Mouse (Mus musculus): ENCODE results near the gene Tle2.

Gene Tle2

DNA sequence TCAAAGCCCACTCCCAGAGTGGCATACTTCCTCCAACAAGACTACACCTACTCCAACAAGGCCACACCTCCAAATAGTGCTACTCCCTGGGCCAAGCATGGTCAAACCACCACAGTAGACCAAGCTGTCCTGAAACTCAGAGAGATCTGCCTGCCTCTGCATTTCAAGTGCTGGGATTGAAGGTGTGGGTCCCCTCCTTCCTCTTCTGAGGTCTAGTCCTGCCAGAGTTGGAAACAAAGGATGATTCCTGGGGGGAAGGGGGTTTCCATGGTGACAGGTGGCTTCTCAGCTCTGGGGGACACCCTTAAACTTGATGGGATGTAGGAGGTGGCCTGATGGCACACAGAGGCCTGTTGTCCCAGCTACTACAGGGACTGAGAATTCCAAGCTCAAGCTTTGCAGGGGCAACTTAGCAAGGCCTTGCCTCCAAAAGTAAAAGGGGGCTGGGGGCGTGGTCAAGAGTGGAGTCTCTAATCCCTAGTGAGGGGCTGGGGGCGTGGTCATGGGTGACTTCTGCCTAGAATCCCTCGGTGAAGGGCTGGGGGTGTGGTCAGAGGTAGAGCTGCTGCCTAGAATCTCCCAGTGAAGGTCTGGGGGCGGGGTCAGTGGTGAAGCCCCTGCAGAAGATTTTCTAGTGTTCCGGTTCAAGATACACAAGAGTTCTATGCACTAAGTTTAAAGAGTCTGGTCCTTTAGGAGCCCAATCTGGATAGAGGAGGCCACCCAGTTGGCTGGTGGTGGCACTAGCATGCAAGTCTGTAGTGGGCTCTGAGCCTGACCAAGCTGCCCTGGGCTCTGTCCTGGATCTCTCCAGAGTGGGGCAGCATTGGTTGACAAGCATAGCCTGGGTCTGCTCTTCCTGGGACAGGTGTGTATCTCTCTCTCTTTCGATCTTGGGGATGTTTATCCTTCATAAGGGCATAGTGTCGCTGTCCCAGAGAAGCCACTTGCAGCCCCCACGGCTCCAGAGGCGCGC is at the start of gene Tle2:
Gene Tle2 (plus strand): TSS at position 481 of the 976 bp plus-strand sequence.
- no peak for DNase-seq (ENCODE audit: low spot score)

DNA sequence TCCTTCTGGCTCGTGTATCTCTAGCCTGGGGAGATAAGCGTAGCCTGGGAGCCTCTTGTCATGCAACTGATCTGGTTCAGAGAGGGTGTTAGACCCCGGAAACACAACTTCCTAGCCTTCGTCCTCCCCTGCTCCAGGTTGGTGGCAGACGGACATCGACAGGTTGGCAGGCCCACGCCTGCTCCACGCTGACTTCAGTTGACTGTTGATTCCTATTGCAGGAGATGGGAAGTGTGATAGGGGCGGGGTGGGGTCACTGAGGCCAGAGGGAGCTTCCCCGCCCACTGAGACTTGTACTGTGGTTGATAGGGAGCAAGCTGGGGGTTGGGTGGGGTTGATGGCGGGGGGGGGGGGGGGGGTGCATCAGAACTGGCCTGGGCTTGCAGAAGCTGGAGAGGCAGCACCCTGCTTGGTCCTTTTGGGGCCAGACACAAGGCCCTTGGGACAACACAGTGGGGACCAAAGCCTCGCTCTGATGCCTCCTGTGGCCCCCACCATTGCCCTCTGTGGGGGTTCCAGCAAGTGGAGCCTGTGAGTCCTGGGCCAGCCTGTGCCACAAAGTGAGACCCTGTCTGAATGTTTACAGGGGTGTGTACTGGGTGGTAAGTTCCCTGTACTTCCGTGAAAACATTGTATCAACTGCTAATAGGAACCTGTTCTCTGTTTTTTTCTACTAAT is 49.2 kb upstream of the Tle2 start:
- DNase-seq (ENCODE audit: low spot score) = no peak

DNA sequence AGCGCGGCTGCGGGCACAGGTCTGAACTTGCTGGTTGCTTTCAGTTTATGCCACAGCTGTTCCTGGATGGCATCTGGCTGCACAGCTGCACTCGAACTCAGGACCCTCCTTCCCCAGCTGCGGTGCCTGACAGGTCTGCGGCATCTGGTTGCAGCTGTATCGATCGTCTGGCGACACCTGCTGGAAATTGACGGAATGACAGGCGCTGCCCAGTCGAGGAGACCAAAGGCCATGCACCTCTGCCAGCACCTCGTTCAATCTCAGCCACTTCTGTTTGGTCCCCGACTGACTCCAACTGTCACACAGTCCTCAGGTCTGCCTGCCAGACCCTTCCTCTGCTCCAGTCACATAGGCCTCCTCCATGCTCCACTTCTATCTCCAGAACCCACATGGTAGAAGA is 47.6 kb upstream of the Tle2 start:
- DNase-seq (ENCODE audit: low spot score) = peak; percentile 69

DNA sequence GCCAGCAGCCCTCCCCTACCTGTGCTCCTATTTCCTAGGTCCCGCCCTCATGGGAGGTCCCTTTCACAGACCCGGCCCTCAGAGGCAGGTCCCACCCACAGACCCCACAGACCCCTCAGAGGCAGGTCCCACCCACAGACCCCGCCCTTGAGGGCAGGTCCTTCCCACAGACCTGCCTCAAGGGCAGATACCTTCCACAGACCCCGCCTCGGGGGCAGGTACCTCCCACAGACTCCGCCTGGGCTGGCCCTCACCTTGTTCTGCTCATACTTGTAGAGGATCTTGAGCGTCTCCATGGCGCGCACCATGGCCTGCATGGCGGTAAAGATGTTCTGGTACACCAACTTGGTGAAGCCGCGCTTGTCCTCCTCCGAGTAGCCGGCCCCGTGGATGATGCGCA is 39.5 kb upstream of the Tle2 start:
- DNase-seq (ENCODE audit: low spot score) = no peak

DNA sequence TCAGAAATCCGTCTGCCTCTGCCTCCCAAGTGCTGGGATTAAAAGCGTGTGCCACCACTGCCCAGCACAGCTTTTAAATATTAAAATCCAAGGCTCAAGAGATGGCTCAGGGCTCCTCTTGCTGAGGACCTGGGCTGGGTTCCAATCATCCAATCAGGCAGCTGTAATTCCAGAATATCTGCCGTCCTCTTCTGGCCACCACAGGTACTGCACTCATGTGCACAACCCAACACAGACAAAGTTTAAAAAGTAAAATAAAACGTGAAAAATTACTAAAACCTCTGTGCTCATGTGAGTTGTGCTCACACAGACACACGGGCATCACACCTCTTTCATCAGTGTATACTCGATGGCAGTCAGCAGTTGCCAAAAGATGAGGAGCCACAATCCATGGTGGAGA is 37.6 kb upstream of the Tle2 start:
- no peak for DNase-seq (ENCODE audit: low spot score)

DNA sequence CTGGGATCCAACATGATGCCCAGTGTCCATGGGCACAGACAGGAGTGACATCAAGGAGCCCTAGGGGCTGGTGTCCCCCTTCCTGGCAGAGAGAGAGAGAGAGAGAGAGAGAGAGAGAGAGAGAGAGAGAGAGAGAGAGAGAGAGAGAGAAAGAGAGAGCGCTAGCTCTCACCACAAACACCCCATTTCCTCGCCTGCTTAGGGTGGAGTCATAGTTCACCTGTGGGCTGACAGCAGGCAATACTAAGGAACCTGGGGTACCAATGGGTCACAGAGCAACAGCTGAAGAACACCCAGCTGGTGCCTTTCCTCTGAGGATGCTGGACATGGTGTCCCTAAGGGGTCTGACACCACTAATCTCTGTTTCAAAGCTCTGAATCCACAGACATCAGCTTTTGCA is 36.9 kb upstream of the Tle2 start:
- no peak for DNase-seq (ENCODE audit: low spot score)

DNA sequence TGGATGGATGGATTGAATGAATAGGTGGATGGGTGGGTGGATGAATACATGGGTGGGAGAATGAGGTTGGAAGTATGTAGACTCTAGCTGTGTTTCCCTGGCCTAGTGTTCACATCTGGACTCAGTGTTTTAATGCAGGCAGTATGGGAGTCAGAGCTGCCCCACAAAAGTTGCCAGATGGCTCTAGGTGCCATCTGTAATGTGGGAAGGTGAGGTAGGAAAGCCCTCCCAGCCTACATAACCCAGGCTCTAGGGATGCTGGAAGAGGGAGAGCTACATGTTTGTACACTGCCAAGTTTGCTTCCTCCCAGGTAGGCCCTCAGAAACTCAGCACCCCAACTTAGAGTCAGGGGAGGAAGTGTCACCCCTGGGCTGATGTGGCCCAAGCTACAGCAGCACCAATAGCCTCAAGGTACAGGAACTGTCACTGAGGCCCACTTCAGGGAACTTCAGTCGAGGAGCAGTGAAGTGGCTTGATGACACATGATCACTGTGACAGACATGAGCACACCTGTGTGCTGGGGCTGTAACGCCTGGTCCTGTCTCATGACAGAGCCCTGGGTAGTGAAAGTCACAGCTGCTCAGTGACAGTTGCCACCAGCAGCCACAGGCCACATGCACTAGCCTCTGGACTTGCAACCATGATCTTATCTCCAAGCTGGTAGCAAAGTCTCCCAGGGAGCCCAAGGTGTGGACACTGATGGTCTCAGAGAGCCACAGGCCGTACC is 35.9 kb upstream of the Tle2 start:
- no peak for DNase-seq (ENCODE audit: low spot score)

DNA sequence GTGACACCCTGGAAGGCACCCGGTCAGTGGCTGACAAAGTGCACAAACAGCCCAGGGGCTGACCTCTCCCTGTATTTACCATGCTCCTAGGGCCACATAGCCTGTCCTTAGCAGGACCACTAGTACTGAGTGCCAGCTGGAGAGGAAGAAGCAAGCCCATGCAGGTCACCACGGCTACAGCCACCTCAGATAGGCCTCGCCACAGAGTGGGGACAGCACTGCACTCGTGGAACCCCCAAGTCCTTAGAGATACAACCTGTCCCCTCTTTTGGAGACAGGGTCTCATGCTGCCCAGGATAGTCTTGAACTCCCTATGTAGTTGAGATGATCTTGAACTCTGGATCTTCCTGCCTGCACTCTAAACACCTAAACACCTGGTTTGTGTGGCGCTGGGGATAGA is 33.0 kb upstream of the Tle2 start:
- DNase-seq (ENCODE audit: low spot score) = no peak

DNA sequence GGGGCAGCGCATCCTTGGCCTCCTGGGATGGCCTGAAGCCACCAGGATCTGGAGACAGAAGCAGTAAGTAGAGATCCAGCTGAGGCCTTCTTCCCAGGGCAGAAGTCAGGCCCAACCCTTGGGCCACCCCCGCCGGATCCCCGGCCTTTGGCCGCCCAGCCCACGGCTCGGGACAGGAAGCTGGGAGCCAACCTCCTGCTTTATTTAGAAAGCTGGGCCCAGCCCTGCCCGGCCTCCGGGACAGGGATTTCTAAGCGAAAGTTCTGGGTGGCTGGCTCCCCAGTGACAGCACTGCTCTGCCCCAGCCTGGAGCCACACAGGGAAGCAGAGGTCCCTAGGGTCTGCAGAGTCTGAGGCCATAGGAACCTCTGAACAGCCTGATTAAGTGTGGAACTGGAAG is 32.6 kb upstream of the Tle2 start:
- no peak for DNase-seq (ENCODE audit: low spot score)

DNA sequence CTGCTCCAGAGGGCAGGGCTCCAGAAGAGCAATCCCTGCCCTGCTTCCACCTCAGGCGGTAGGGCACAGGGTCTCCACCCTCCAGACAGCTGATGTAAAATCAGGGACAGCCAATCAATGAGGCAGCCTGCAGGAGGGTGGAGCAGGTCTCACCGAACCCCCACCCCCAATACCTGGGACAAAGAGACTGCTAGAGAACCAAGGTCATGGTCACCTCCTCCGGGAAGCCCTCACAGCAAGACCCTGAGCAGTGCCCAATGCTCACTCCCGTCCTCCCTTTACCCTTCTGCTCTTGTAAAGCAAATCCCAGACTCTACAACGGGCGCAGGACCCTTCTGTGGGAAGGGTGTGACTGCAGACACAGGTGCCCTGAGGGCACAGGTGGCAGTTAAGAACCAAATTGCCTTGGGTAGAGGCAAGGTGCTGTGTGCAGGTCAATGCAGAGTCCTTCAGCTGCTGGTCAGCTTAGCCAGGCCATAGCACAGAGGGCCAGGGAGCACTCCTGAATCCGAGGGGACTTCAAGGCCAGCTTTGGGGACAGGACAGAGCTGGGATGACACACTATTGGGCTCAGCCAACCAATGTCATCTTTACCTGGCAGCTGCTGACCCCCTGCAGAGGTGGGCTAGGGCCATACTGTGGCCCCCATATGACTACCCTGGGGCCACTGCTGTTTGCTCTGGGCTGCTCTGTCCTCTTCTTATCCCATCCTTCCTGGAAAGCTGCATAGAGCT is 31.5 kb upstream of the Tle2 start:
- no peak for DNase-seq (ENCODE audit: low spot score)

DNA sequence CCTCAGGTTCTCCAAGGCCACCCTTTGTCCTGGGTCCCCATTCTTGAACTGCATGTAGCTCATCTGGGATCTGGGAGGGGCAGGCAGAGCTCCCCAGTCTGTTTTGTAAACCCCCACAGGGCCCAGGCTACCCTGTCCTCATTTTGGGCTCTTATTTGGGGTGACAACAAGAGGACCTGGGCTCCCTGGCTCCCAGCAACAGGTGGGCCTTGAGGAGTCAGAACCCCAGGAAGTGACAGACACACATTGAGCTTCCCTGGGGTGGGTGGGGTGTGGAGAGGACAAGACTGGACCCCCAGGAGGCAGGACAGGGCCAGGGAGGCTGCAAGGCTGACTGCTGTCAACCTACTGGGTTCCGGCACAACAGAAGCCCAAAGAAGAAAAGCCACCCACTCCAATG is 30.7 kb upstream of the Tle2 start:
- no peak for DNase-seq (ENCODE audit: low spot score)

DNA sequence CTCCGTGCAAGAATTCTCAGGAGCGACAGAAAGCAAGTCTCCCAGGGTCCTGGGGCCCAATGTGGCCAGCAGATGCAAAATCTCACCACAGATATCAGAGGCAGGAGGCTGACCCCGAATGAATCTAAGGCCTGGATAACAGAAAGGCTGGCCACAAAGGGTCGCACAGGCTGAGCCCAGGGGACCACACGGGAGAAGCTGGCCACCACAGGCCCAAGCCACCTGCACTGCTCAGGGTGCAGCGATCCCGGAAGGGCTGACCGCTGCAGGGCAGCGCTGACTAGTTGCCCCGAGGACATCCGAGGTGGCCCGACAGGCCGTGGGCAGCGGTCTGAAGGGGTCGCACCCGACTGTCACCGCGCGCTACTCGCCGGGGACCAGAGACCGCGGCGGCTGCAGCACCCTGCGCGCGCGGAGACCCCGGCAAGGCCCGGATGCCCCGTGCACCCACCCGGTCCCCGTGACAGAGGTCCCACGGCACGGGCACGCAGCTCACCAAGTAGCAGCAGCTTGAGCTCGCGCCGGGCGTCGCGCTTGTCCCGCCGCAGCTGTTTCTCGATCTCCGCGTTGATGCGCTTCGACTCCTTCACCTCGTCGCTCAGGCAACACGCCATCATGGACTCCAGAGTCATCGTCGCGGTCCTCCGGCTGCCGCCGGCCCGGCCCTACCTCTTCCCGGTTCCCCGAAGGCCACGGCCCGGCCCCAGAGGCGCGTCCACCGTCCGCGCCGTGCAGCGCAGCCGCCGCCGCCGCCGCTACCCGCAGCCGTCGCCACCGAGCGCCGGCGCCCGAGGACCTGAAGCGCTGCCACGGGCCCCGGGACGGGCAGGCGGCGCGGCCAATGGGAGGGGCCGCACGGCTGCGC is 29.8 kb upstream of the Tle2 start:
- DNase-seq (ENCODE audit: low spot score) = no peak

DNA sequence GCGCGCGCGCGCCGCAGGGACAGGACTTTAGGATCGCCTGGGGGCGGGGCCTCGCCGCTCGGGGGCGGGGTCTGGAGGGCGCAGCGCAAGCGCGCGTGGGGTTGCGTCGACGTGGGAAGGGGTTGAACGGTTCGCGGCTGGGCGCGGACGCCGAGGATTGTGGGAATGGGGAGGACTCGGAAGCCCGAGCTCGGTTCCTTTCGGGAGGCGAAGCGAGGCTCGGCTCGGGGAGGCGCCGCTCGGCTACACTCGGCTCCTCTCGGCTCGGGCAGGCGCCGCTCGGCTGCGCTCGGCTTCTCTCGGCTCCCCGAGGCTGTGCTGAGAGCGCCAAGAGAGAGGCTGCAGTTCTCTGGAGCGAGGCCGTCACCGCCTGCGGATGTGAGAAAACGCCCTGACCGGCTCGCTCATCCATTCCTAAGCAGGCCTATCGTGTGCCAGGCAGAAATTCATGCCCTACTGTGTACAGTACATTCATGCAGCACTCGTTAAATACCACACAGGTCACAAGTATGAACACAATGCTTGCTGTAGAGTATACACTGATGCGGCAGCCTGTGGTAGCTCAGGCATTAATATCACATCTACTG is 29.1 kb upstream of the Tle2 start, which contains the start of gene Gna11:
Gene Gna11 (minus strand): TSS at position 30 of the 587 bp plus-strand sequence.
- DNase-seq (ENCODE audit: low spot score) = peak; percentile 98

DNA sequence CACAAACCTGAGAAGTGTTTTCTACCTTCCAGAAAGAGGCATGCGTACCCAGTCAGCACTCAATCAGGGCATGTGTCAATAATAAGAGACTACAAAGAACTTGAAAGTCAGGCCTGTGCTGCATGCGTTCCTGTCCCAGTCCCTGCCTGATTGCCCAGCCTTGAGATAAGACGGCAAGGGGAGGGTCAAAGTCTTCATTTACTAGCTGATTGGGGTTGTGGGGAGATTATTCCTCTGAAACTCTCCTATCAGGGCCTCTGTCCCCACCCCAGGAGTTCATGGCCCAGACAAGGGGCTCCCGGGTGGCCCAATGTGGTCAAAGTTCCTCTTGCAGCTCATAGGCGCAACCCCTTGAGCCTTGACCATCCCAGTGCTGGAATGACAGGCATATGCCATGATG is 28.0 kb upstream of the Tle2 start:
- no peak for DNase-seq (ENCODE audit: low spot score)

DNA sequence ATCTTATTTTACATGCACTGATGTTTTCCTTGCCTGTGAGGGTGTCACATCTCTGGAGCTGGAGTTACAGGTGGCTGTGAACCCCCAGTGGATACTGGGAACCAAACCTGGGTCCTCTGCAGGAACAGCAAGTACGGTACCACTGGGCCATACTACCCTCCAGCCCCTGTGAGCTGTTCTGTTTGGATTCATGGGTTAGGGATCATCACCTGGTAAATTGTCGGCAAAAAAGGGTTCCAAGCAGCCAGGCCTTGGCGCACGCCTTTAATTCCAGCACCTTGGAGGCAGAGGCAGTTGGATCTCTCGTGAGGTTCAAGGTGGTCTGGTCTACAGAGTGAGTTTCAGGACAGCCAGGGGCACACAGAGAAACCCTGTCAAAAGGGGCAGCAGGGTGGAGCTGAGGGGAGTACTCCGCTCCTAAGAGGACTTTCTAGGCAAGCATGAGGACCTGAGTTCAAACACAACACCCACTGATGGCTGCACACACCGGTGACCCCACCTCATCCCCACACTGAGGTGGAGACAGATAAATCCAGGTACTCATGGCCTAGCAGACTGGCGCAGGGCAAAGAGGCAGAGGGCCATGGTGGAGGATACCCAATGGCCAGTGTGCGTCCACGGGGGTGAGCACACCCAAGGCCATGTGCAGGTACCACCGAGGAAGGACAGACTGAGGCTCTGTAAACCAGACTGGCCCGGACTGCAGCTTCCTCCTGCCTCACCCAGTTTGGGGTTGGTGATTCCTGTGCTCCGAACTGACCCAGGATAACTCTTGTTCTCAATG is 27.4 kb upstream of the Tle2 start:
- DNase-seq (ENCODE audit: low spot score) = no peak

DNA sequence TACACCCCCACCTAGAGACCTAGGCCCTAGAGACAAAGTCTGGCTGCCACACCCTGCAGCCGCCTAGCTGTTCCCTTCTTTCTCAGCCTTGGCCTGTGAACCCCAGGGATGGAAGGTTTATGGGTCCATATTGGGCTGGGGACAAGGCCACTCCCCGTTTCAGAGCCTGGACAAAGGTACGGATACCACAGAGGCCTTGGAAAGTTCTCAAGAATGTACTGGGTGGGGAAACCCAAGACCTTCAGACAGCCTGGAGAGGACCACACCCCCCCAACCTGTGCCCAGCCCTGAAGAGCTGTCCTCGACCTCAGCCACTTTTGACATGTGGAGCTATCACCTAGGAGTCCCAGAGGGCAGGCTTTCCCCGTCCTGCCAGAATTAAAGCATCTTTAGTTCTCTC is 25.4 kb upstream of the Tle2 start:
- no peak for DNase-seq (ENCODE audit: low spot score)

DNA sequence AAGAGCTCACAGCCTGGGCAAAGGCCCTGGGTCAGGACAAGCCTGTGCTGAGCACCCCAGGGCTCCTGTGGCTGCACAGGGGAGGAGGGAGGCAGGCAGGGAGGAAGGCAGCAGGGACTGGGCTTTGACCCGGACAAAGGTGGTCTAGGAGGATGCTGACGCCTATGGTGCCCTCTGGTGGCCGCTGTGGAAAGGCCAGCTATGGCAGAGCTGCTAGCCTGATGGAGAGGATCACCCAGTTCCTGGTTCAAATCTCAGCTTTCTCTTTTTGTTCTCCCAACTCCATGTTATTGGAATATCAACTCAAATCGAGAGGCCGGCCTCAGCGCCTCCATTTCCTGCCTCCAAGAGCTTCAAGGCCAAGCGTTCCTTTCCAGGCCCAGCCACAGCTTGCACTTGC is 24.1 kb upstream of the Tle2 start:
- no peak for DNase-seq (ENCODE audit: low spot score)

DNA sequence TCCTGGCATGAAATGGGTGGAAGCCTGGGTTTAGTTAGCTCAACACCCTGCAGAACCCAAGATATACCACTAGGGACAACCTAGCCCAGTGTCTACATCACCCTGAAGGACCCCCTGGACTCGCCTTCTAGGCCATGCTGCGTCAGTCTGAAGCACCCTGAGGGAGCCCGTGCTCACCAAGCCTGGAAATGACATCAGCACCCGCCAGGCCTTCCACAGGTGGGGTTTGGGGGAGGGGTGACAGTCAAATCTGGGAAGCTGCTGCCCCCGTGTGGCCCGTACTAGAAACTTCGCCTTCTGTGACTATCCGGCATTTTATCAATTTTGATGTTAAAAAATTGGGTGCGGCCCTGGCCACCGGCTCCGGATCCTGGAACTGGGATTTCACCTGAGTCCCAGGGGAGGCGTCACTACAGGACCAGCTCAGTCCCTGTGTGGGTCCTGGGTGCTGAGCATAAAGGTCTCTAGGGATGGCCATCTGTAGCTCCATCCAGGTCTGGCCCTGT is 22.7 kb upstream of the Tle2 start:
- no peak for DNase-seq (ENCODE audit: low spot score)

DNA sequence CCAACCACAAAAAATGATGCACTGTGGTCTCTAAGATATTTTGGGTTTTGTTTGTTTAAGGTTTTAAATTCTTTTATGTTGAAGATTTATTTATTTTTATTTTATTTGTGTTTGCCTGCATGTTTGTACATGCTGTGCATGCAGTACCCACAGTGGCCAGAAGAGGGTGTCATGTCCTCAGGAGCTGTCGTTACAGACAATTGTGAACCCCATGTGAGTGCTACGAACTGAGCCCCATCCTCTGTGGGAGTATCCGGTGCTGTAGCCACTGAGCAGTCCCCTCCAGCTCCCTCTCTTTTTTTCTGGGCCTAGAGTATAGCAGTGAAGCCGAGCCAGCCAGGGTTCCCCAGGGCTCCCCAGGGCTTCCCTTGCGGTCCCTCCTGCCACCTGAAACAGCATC is 21.1 kb upstream of the Tle2 start:
- no peak for DNase-seq (ENCODE audit: low spot score)
